Mouse (Mus musculus): ENCODE data around the gene Rmnd5b. TPM values are rescaled to one million over a fixed set of nuclear protein-coding genes. Genes with fewer than 3 reads are reported as not detected.

The Rmnd5b gene
- polyA plus RNA-seq, 1 experiment from 2014 or later: 79.8 TPM

DNA sequence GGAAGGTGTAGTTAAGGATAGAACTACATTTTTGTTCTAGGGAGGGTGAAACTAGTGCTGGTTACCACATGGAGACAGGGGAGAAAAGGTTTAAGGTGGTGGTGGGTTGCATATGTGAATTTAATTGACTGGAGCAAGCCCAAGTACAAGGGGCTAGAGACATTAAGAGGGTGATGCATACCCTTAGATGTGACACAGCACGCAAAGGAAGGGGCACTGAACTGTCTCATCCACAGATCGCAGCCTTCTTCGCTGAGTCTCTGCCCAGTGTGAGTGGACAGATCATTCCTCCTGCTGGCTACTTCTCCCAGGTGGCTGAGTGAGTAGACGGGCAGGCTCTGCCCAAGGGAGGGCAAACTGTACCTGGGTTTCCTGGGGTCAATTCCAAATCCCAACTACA lies 42.3 kb downstream of the Rmnd5b start:
- H3K36me3 ChIP-seq (ENCODE audit: control insufficient read depth, insufficient read depth, low read length): peaks cover 35% of the 10 kb centered on the region
- H3K27ac ChIP-seq (ENCODE audit: low read depth, low read length): no peak overlapping the region
- 93% methylated on average over 4 of the region's 4 CpGs for WGBS
- H3K4me3 ChIP-seq (ENCODE audit: low read length): no peak overlapping the region
- no peak for ATAC-seq
- H3K4me1 ChIP-seq (ENCODE audit: control insufficient read depth, insufficient read depth, low read depth, low read length): no peaks in the 10 kb centered on the region
- H3K9ac ChIP-seq (ENCODE audit: low read depth, low read length): no peak overlapping the region
- no peaks in the 10 kb centered on the region for H3K9me3 ChIP-seq (ENCODE audit: control insufficient read depth, low read length)
- H3K27me3 ChIP-seq (replicated peaks; ENCODE audit: control insufficient read depth, insufficient read depth, low read length): no peaks in the 10 kb centered on the region
- H3K4me2 ChIP-seq (ENCODE audit: low read length): no peak overlapping the region

DNA sequence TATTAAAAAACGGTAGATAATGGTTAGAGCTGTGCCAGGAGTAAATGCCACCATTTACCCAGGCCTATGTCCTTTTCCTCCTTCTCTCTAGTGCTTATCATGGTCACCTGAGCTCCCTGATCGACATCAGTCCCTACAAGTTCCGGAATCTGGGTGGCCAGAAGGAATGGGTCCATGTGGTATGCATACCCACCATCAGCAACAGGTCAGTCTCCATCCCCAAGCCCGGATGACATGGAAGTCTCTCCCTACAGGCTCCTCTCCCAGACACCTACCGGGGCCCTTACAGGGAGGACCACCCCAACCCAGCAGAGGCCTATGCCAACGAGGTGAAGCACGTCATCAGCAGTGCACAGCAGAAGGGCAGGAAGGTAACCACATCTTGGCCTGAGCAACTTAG lies 43.8 kb downstream of the Rmnd5b start:
- Histone ChIP-seq H3K9me3 (ENCODE audit: control insufficient read depth, low read length) (no peaks in the 10 kb centered on the region), H3K27ac (ENCODE audit: low read depth, low read length) (no peak overlapping the region), H3K36me3 (ENCODE audit: control insufficient read depth, insufficient read depth, low read length) (peaks cover 35% of the 10 kb centered on the region), H3K4me3 (ENCODE audit: low read length) (no peak overlapping the region), H3K4me1 (ENCODE audit: control insufficient read depth, insufficient read depth, low read depth, low read length) (no peaks in the 10 kb centered on the region), H3K9ac (ENCODE audit: low read depth, low read length) (no peak overlapping the region), H3K4me2 (ENCODE audit: low read length) (no peak overlapping the region), H3K27me3 (replicated peaks; ENCODE audit: control insufficient read depth, insufficient read depth, low read length) (no peaks in the 10 kb centered on the region)
- WGBS: 92% methylated on average over 7 of the region's 7 CpGs
- ATAC-seq: no peak

GRCm38 (mm10) chr11:51591168-51591567 lies 44.5 kb downstream of the Rmnd5b start:
- peaks cover 34% of the 10 kb centered on the region for H3K36me3 ChIP-seq (ENCODE audit: control insufficient read depth, insufficient read depth, low read length)
- no peak overlapping the region for H3K9ac ChIP-seq (ENCODE audit: low read depth, low read length)
- 76% methylated on average over 7 of the region's 7 CpGs for WGBS
- ATAC-seq: no peak
- no peaks in the 10 kb centered on the region for H3K4me1 ChIP-seq (ENCODE audit: control insufficient read depth, insufficient read depth, low read depth, low read length)
- no peak overlapping the region for H3K4me3 ChIP-seq (ENCODE audit: low read length)
- no peak overlapping the region for H3K4me2 ChIP-seq (ENCODE audit: low read length)
- no peaks in the 10 kb centered on the region for H3K9me3 ChIP-seq (ENCODE audit: control insufficient read depth, low read length)
- H3K27ac ChIP-seq (ENCODE audit: low read depth, low read length): no peak overlapping the region
- no peaks in the 10 kb centered on the region for H3K27me3 ChIP-seq (replicated peaks; ENCODE audit: control insufficient read depth, insufficient read depth, low read length)

- ATAC-seq: no peak
- no peak overlapping the region for H3K4me2 ChIP-seq (ENCODE audit: low read length)
- H3K27me3 ChIP-seq (replicated peaks; ENCODE audit: control insufficient read depth, insufficient read depth, low read length): no peaks in the 10 kb centered on the region
- H3K36me3 ChIP-seq (ENCODE audit: control insufficient read depth, insufficient read depth, low read length): peaks cover 24% of the 10 kb centered on the region; the same call in 1 of the 2 replicates
- H3K9ac ChIP-seq (ENCODE audit: low read depth, low read length): no peak overlapping the region
- H3K27ac ChIP-seq (ENCODE audit: low read depth, low read length): no peak overlapping the region
- no peaks in the 10 kb centered on the region for H3K9me3 ChIP-seq (ENCODE audit: control insufficient read depth, low read length)
- peaks cover 8% of the 10 kb centered on the region for H3K4me1 ChIP-seq (ENCODE audit: control insufficient read depth, insufficient read depth, low read depth, low read length)
- no peak overlapping the region for H3K4me3 ChIP-seq (ENCODE audit: low read length)
These were observed 45.7 kb downstream of the Rmnd5b start for GRCm38 (mm10) chr11:51590002-51590401.

GRCm38 (mm10) chr11:51588833-51589232 lies 46.9 kb downstream of the Rmnd5b start:
- Histone ChIP-seq H3K4me2 (ENCODE audit: low read length) (no peak overlapping the region), H3K36me3 (ENCODE audit: control insufficient read depth, insufficient read depth, low read length) (peaks cover 18% of the 10 kb centered on the region; the same call in 1 of the 2 replicates), H3K9ac (ENCODE audit: low read depth, low read length) (no peak overlapping the region), H3K27me3 (replicated peaks; ENCODE audit: control insufficient read depth, insufficient read depth, low read length) (no peaks in the 10 kb centered on the region), H3K4me3 (ENCODE audit: low read length) (no peak overlapping the region), H3K4me1 (ENCODE audit: control insufficient read depth, insufficient read depth, low read depth, low read length) (peaks cover 12% of the 10 kb centered on the region), H3K9me3 (ENCODE audit: control insufficient read depth, low read length) (no peaks in the 10 kb centered on the region), H3K27ac (ENCODE audit: low read depth, low read length) (no peak overlapping the region)
- WGBS: 97% methylated on average over 3 of the region's 3 CpGs
- ATAC-seq: no peak

DNA sequence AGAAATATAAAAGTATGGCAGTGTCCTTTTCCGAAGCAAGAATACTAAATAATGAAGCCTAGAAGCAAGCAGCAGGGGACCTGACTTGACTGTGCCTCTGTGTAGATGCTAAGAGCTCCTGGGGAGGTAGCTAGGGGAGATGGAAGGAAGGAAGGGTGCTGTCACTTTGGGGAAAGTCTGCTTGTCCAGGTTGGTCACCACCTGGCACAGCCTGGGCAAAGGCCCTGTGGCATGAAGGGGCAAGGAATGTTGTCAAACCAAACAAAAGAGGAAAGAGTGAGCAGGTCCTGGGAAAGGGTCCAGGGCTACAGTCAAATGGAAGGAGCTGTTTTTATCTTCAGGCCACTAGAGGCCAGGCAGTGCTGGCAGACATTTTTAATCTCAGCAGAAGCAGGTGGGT lies 48.6 kb downstream of the Rmnd5b start:
- Histone ChIP-seq H3K4me2 (ENCODE audit: low read length) (no peak overlapping the region), H3K9ac (ENCODE audit: low read depth, low read length) (no peak overlapping the region), H3K4me3 (ENCODE audit: low read length) (no peak overlapping the region), H3K27me3 (replicated peaks; ENCODE audit: control insufficient read depth, insufficient read depth, low read length) (no peaks in the 10 kb centered on the region), H3K9me3 (ENCODE audit: control insufficient read depth, low read length) (no peaks in the 10 kb centered on the region), H3K27ac (ENCODE audit: low read depth, low read length) (no peak overlapping the region), H3K4me1 (ENCODE audit: control insufficient read depth, insufficient read depth, low read depth, low read length) (peaks cover 13% of the 10 kb centered on the region), H3K36me3 (ENCODE audit: control insufficient read depth, insufficient read depth, low read length) (peaks cover 7% of the 10 kb centered on the region; the same call in 1 of the 2 replicates)
- ATAC-seq: no peak
- 92% methylated on average over 1 of the region's 1 CpGs for WGBS

GRCm38 (mm10) chr11:51586411-51586810 lies 49.3 kb downstream of the Rmnd5b start:
- Histone ChIP-seq H3K9me3 (ENCODE audit: control insufficient read depth, low read length) (no peaks in the 10 kb centered on the region), H3K4me1 (ENCODE audit: control insufficient read depth, insufficient read depth, low read depth, low read length) (peaks cover 13% of the 10 kb centered on the region), H3K36me3 (ENCODE audit: control insufficient read depth, insufficient read depth, low read length) (peaks cover 7% of the 10 kb centered on the region; the same call in 1 of the 2 replicates), H3K9ac (ENCODE audit: low read depth, low read length) (no peak overlapping the region), H3K27ac (ENCODE audit: low read depth, low read length) (no peak overlapping the region), H3K27me3 (replicated peaks; ENCODE audit: control insufficient read depth, insufficient read depth, low read length) (no peaks in the 10 kb centered on the region), H3K4me3 (ENCODE audit: low read length) (no peak overlapping the region), H3K4me2 (ENCODE audit: low read length) (no peak overlapping the region)
- 93% methylated on average over 13 of the region's 13 CpGs for WGBS
- no peak for ATAC-seq

DNA sequence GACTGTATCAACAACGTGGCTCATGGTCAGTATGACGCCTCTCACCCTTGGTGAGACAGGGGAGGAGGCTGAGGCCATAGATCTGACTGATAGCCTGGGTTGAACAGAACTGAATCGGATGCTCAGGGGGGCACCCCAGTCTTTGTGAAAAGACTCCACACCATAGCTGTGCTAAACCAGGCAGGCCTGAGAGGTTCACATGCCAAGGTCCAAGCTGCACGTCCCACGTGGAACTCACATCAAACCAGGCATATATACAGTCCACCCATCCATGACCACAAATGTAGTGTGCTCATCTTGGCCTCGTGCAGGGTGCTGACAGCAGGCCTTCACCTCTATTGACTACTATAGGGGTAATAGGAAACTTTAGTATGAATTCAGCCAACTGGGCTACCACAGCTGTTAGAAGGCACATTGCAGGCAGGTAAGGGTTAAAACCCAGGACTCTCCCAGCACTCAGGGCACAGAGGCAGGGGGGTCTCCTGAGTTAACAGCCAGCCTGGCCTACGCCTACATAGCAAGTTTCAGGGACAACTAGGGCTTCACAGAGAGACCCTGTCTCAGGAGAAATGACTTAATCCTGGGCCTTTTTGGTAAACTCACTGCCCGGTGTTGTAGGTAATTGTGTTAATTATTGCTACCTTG lies 50.0 kb downstream of the Rmnd5b start:
- peak overlapping the region; percentile 78 for H3K4me2 ChIP-seq (ENCODE audit: low read length)
- no peaks in the 10 kb centered on the region for H3K27me3 ChIP-seq (replicated peaks; ENCODE audit: control insufficient read depth, insufficient read depth, low read length)
- no peak overlapping the region for H3K27ac ChIP-seq (ENCODE audit: low read depth, low read length)
- 0 out of 2 replicates have a peak, but pooled peaks have one; percentile 3 for ATAC-seq
- no peaks in the 10 kb centered on the region for H3K9me3 ChIP-seq (ENCODE audit: control insufficient read depth, low read length)
- 61% methylated on average over 8 of the region's 8 CpGs for WGBS
- H3K4me3 ChIP-seq (ENCODE audit: low read length): no peak overlapping the region
- H3K4me1 ChIP-seq (ENCODE audit: control insufficient read depth, insufficient read depth, low read depth, low read length): peaks cover 13% of the 10 kb centered on the region
- peak overlapping the region; percentile 72; the same call in 1 of the 2 replicates for H3K9ac ChIP-seq (ENCODE audit: low read depth, low read length)
- peaks cover 7% of the 10 kb centered on the region; the same call in 1 of the 2 replicates for H3K36me3 ChIP-seq (ENCODE audit: control insufficient read depth, insufficient read depth, low read length)

DNA sequence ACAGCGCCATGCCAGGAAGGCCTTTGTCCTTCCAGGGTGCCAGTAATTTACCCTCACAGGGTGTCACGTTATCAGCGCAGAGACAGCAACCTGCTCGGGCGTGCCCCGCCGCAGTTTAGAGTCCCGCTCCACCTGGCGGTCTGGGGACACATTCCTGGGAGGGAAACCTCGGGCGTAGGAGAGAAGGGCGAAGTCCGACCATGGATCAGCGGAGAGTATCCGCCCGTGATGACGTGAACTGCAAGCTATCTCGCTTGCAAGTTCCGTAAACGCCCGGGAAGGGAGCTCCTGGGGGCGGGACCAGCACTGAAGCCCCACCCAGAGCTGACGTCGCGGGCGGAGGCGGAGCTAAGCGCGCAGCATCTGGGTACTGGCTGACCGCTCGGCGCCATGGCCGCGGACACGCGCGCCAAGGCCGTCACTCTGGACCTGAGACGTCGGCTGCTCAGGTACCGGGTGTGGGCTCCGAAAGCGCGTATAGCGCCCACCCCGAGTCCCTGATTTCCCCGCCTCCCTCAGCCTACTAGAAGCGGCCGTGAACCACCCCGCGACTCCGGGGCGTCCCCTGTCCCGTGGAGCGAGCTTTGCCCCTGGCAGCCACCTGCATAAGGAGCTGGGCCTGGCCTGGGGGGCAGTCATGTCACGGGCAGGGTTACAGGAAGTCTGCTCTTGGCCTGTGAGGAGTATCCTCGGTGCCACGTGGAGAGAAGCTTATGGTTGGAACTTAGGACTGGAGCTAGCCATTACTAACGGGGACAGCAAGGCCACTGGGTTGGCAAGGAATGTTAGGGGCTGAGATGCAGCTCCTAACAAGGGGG lies 51.1 kb downstream of the Rmnd5b start, which contains the start of gene Phykpl:
Gene Phykpl (plus strand): TSS at position 327 of the 818 bp plus-strand sequence.
- Histone ChIP-seq H3K27ac (ENCODE audit: low read depth, low read length) (peak within 1 kb of the TSS; percentile 90), H3K4me2 (ENCODE audit: low read length) (peak within 1 kb of the TSS; percentile 78), H3K36me3 (ENCODE audit: control insufficient read depth, insufficient read depth, low read length) (peaks cover 7% of the 10 kb centered on the region; the same call in 1 of the 2 replicates), H3K4me1 (ENCODE audit: control insufficient read depth, insufficient read depth, low read depth, low read length) (peaks cover 13% of the 10 kb centered on the region), H3K27me3 (replicated peaks; ENCODE audit: control insufficient read depth, insufficient read depth, low read length) (no peaks in the 10 kb centered on the region), H3K4me3 (ENCODE audit: low read length) (peak within 1 kb of the TSS; percentile 70), H3K9me3 (ENCODE audit: control insufficient read depth, low read length) (no peaks in the 10 kb centered on the region), H3K9ac (ENCODE audit: low read depth, low read length) (peak within 1 kb of the TSS; percentile 72)
- under 1% methylated on average over 51 of the region's 59 CpGs for WGBS
- peak; percentile 95 for ATAC-seq

Data from hindbrain, embryonic 16.5 days (tissue).